Comparison of ENCODE assay signal across 9 mouse cellular contexts in the genomic region with DNA sequence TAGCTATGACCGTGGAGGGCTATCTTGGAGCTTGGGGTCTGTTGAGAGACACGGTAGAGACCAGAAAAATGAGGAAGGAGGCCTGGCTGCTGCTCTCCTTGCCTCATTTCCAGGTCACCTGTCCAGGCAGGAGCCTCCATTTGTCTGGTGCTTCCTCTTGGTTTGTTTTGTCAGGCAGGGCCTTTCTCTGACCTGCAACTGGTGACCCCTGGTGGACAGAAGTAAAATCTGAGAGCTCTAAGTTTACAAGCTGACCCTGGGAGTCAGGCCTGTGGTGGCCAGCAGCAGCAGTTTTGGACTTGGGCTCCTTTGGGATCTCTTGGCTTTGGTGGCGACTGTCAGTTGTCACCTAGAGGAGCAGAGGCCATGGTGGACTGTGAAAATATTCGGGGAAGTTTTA. TPM values are rescaled to one million over a fixed set of nuclear protein-coding genes. Genes with fewer than 3 reads are reported as not detected.
DNase-seq lines count a peak whose midpoint lies in the region; ATAC-seq and TF ChIP-seq lines count a peak whose summit lies in the region.
"Had no signal": no experiment of that assay in that cellular context is flagged by ENCODE, and none has a peak within 500 bp of the region (broad histone marks: within the 10 kb centered on the region; RNA-seq: fewer than 3 reads in every experiment).

No protein-coding gene starts in this region.

- no peaks in the 10 kb centered on the region for H3K36me3 ChIP-seq in heart, embryonic 10.5 days
- no peaks in the 10 kb centered on the region for H3K36me3 ChIP-seq in forebrain, postnatal 0 days (ENCODE audit: insufficient read depth)
- H3K36me3 ChIP-seq in lung, embryonic 14.5 days (ENCODE audit: insufficient read depth): no peaks in the 10 kb centered on the region

- TF ChIP-seq CTCF in forebrain, postnatal 0 days (IDR thresholded peaks at IDR 0.05; ENCODE audit: low read depth): peak; percentile 49
- TF ChIP-seq CTCF in lung, embryonic 14.5 days (IDR thresholded peaks at IDR 0.05; ENCODE audit: low read depth): peak; percentile 64

- no peak overlapping the region for H3K9ac ChIP-seq in forebrain, postnatal 0 days
- no peak overlapping the region for H3K9ac ChIP-seq in lung, embryonic 14.5 days

- no peaks in the 10 kb centered on the region for H3K27me3 ChIP-seq in heart, embryonic 10.5 days (ENCODE audit: insufficient read depth, poor library complexity, severe bottlenecking)
- no peaks in the 10 kb centered on the region for H3K27me3 ChIP-seq in forebrain, postnatal 0 days (ENCODE audit: insufficient read depth, low read length)
- no peaks in the 10 kb centered on the region for H3K27me3 ChIP-seq in lung, embryonic 14.5 days (ENCODE audit: insufficient read depth, low read length)

- 37% methylated on average over 4 of the region's 4 CpGs for WGBS in heart, embryonic 10.5 days
- 47% methylated on average over 4 of the region's 4 CpGs for WGBS in forebrain, postnatal 0 days
- WGBS in lung, embryonic 14.5 days: 33% methylated on average over 4 of the region's 4 CpGs

- H3K4me2 ChIP-seq in forebrain, postnatal 0 days (ENCODE audit: low read depth): no peak overlapping the region
- no peak overlapping the region for H3K4me2 ChIP-seq in lung, embryonic 14.5 days

- no peak overlapping the region for H3K27ac ChIP-seq in heart, embryonic 10.5 days
- H3K27ac ChIP-seq in forebrain, postnatal 0 days (ENCODE audit: low read depth, low read length): peak overlapping the region; percentile 72
- no peak overlapping the region for H3K27ac ChIP-seq in lung, embryonic 14.5 days (ENCODE audit: low read depth)

- peak; percentile 35 to 64 for DNase-seq in heart, adult 18-20 months
- DNase-seq in heart, embryonic 10.5 days (ENCODE audit: low spot score): no peak
- peak; percentile 73 for DNase-seq in 3T3-L1 (ENCODE audit: low read depth, low spot score)
- peak; percentile 16 for DNase-seq in T-cell, adult 2 months (ENCODE audit: low spot score)
- no peak for DNase-seq in forebrain, postnatal 0 days
- peak; percentile 70 for DNase-seq in lung, embryonic 14.5 days
- peak; percentile 76 for DNase-seq in retina, postnatal 1 day

- no peak for ATAC-seq in forebrain, postnatal 0 days
- ATAC-seq in lung, embryonic 14.5 days (ENCODE audit: insufficient read depth): no peak
- no peak for ATAC-seq in activated CD4-positive, CD25-positive, alpha-beta regulatory T cell, adult 4 months

- no peaks in the 10 kb centered on the region for H3K9me3 ChIP-seq in heart, embryonic 10.5 days
- no peaks in the 10 kb centered on the region for H3K9me3 ChIP-seq in forebrain, postnatal 0 days (ENCODE audit: low read length)
- H3K9me3 ChIP-seq in lung, embryonic 14.5 days (ENCODE audit: low read depth, low read length): no peaks in the 10 kb centered on the region

- no peak overlapping the region for H3K4me3 ChIP-seq in heart, embryonic 10.5 days
- H3K4me3 ChIP-seq in forebrain, postnatal 0 days (ENCODE audit: low read depth, low read length): no peak overlapping the region
- no peak overlapping the region for H3K4me3 ChIP-seq in lung, embryonic 14.5 days (ENCODE audit: low read depth, low read length)

- H3K4me1 ChIP-seq in heart, embryonic 10.5 days: peaks cover 23% of the 10 kb centered on the region
- H3K4me1 ChIP-seq in forebrain, postnatal 0 days (ENCODE audit: insufficient read depth): peaks cover 14% of the 10 kb centered on the region
- H3K4me1 ChIP-seq in lung, embryonic 14.5 days (ENCODE audit: insufficient read depth): no peaks in the 10 kb centered on the region

RNA-seq across cellular contexts. Expression of a gene that starts 10.2 kb away (rescaled TPM):
- total RNA-seq in heart, adult 18-20 months (2021): not detected
- not detected in 2 replicates for polyA plus RNA-seq in heart, embryonic 10.5 days (2016; fragmentation: Nextera tagmentation; extraction: Ambion mirVana)
- total RNA-seq in forebrain, postnatal 0 days (2014; rRNA removed): 0.23 TPM in 1 of 2 replicates, not detected in the other
- 0.48 and 0.52 TPM in 2 replicates for polyA plus RNA-seq in forebrain, postnatal 0 days (2015; fragmentation: Nextera tagmentation; extraction: Ambion mirVana)
- not detected in 2 replicates for polyA plus RNA-seq in lung, embryonic 14.5 days (2014; fragmentation: Nextera tagmentation; extraction: Ambion mirVana)
- under 1 TPM in 1 of 2 experiments, not detected in 1; 0.40 TPM for polyA plus RNA-seq in activated CD4-positive, CD25-positive, alpha-beta regulatory T cell, adult 4 months (2017; shearing (Covaris generic))
- total RNA-seq: layer of hippocampus, postnatal 10 days had no signal

RNA-seq across cellular contexts. Expression of a gene that starts 15.0 kb away (rescaled TPM):
- 10 to 100 TPM; 30.4 to 35.6 TPM for total RNA-seq in heart, adult 18-20 months (2021)
- 35.8 and 58.5 TPM in 2 replicates for polyA plus RNA-seq in heart, embryonic 10.5 days (2016; fragmentation: Nextera tagmentation; extraction: Ambion mirVana)
- 37.9 and 44.1 TPM in 2 replicates for total RNA-seq in forebrain, postnatal 0 days (2014; rRNA removed)
- polyA plus RNA-seq in forebrain, postnatal 0 days (2015; fragmentation: Nextera tagmentation; extraction: Ambion mirVana): 29.3 and 30.0 TPM in 2 replicates
- polyA plus RNA-seq in lung, embryonic 14.5 days (2014; fragmentation: Nextera tagmentation; extraction: Ambion mirVana): 42.1 and 43.8 TPM in 2 replicates
- polyA plus RNA-seq in activated CD4-positive, CD25-positive, alpha-beta regulatory T cell, adult 4 months (2017; shearing (Covaris generic)): 10 to 100 TPM; 24.3 to 30.2 TPM

RNA-seq across cellular contexts. Expression of a gene that starts 27.0 kb away (rescaled TPM):
- total RNA-seq in heart, adult 18-20 months (2021): 1 to 10 TPM; 4.1 to 4.8 TPM
- 18.7 and 20.9 TPM in 2 replicates for polyA plus RNA-seq in heart, embryonic 10.5 days (2016; fragmentation: Nextera tagmentation; extraction: Ambion mirVana)
- 58.1 and 99.4 TPM in 2 replicates for total RNA-seq in forebrain, postnatal 0 days (2014; rRNA removed)
- 64.7 and 67.9 TPM in 2 replicates for polyA plus RNA-seq in forebrain, postnatal 0 days (2015; fragmentation: Nextera tagmentation; extraction: Ambion mirVana)
- 27.3 and 28.8 TPM in 2 replicates for polyA plus RNA-seq in lung, embryonic 14.5 days (2014; fragmentation: Nextera tagmentation; extraction: Ambion mirVana)
- 1 to 10 TPM; 4.7 to 6.6 TPM for polyA plus RNA-seq in activated CD4-positive, CD25-positive, alpha-beta regulatory T cell, adult 4 months (2017; shearing (Covaris generic))

Comparison
In these comparisons a context has a peak if more than half of its experiments do, and no peak if none do; other contexts are left out.
1. DNase-seq: peak in heart, adult 18-20 months (2 of 2), 3T3-L1 (single experiment), T-cell, adult 2 months (single experiment), lung, embryonic 14.5 days (single experiment) and retina, postnatal 1 day (single experiment); none in heart, embryonic 10.5 days (single experiment) and forebrain, postnatal 0 days (single experiment).